Mouse (Mus musculus) hindbrain, embryonic 11.5 days (tissue): ENCODE data around the gene Ppfibp1. TPM values are rescaled to one million over a fixed set of nuclear protein-coding genes. Genes with fewer than 3 reads are reported as not detected.

Experiments used
- ATAC-seq: fragments of 200-750 bp; cut with Nextera tagmentation; 2 replicates; pipeline ENCODE4 v1.8.0; 2017; ENCODE audit warnings: mild to moderate bottlenecking, moderate TSS enrichment, moderate library complexity; ENCODE audit not compliant: low FRiP score
- DNase-seq: peaks from one replicate; pipeline ENCODE4 v3.0.0-alpha.2; 2015; ENCODE audit warnings: low spot score
- H3K27ac ChIP-seq: fragments of 300-500 bp; sonication (generic); 2 replicates; pipeline ENCODE4 v1.5.1; 2014; ENCODE audit warnings: mild to moderate bottlenecking, low read depth, low read length
- H3K27me3 ChIP-seq: fragments of 300-500 bp; sonication (generic); 2 replicates; pipeline ENCODE4 v1.6.1; 2014; ENCODE audit warnings: mild to moderate bottlenecking, low read length, moderate library complexity, mixed read lengths; ENCODE audit not compliant: control insufficient read depth, insufficient read depth
- H3K36me3 ChIP-seq: fragments of 300-500 bp; sonication (generic); 2 replicates; pipeline ENCODE4 v1.6.1; 2014; ENCODE audit warnings: mild to moderate bottlenecking, low read length, moderate library complexity, mixed read lengths; ENCODE audit not compliant: control insufficient read depth, insufficient read depth
- H3K4me1 ChIP-seq: fragments of 300-500 bp; sonication (generic); replicated peaks from 2 replicates; pipeline ENCODE4 v1.6.1; 2014; ENCODE audit warnings: low read length, mixed read lengths; ENCODE audit not compliant: control insufficient read depth, insufficient read depth
- H3K4me2 ChIP-seq: fragments of 300-500 bp; sonication (generic); replicated peaks from 2 replicates; pipeline ENCODE4 v1.6.1; 2014; ENCODE audit warnings: mild to moderate bottlenecking, low read depth, low read length
- H3K4me3 ChIP-seq: fragments of 300-500 bp; sonication (generic); 2 replicates; pipeline ENCODE4 v1.5.1; 2014; ENCODE audit warnings: low read depth, low read length
- H3K9ac ChIP-seq: fragments of 300-500 bp; sonication (generic); 2 replicates; pipeline ENCODE4 v1.6.1; 2014; ENCODE audit warnings: low read depth, low read length
- H3K9me3 ChIP-seq: fragments of 300-500 bp; sonication (generic); 2 replicates; pipeline ENCODE4 v1.6.1; 2016; ENCODE audit warnings: low read length; ENCODE audit not compliant: control insufficient read depth
- WGBS: fragments of 180-500 bp; shearing (Covaris S2); extraction: QIAGEN DNeasy Blood & Tissue Kit; methylation state at CpG from one replicate; pipeline ENCODE4 v1.1.7; 2014; 5-methylcytosine and 5-hydroxymethylcytosine counted together
- polyA plus RNA-seq: library from polyadenylated mRNA; unstranded; fragments of >200 nt; fragmentation: Nextera tagmentation; extraction: Ambion mirVana; gene quantifications from 2 replicates; pipeline ENCODE4 v1.2.1, GENCODE M21; 2014

The Ppfibp1 gene
- polyA plus RNA-seq, 1 experiment from 2014 or later, result 36.1 TPM

GRCm38 (mm10) chr6:147064944-147065261 is 176.6 kb downstream of the Ppfibp1 start:
- 93% methylated on average over 6 of the region's 6 CpGs for WGBS

GRCm38 (mm10) chr6:147075808-147076387 is 187.6 kb downstream of the Ppfibp1 start:
- 65% methylated on average over 5 of the region's 5 CpGs for WGBS
- H3K4me2 ChIP-seq, result no peak overlapping the region
- H3K4me1 ChIP-seq, result no peaks in the 10 kb centered on the region
- H3K27ac ChIP-seq, result no peak overlapping the region
- H3K9ac ChIP-seq, result no peak overlapping the region
- ATAC-seq (no peak), DNase-seq (no peak)
- no peaks in the 10 kb centered on the region for H3K36me3 ChIP-seq
- no peaks in the 10 kb centered on the region for H3K9me3 ChIP-seq
- no peaks in the 10 kb centered on the region for H3K27me3 ChIP-seq
- H3K4me3 ChIP-seq, result no peak overlapping the region

More at GRCm38 (mm10) chr6:147064944-147065261, 176.6 kb downstream of the Ppfibp1 start:
- Histone ChIP-seq H3K4me3 (no peak overlapping the region), H3K36me3 (0 out of 2 replicates have a peak, but pooled peaks cover 4% of the 10 kb centered on the region), H3K4me1 (no peaks in the 10 kb centered on the region), H3K9me3 (no peaks in the 10 kb centered on the region), H3K4me2 (no peak overlapping the region), H3K9ac (no peak overlapping the region), H3K27me3 (no peaks in the 10 kb centered on the region), H3K27ac (no peak overlapping the region)
- DNase-seq (no peak), ATAC-seq (no peak)

GRCm38 (mm10) chr6:147076878-147077277 is 188.6 kb downstream of the Ppfibp1 start:
- Histone ChIP-seq H3K9me3 (no peaks in the 10 kb centered on the region), H3K36me3 (no peaks in the 10 kb centered on the region), H3K27ac (no peak overlapping the region), H3K4me2 (no peak overlapping the region), H3K4me1 (no peaks in the 10 kb centered on the region), H3K9ac (no peak overlapping the region), H3K4me3 (no peak overlapping the region), H3K27me3 (no peaks in the 10 kb centered on the region)
- DNase-seq (peak; percentile 23), ATAC-seq (peak; percentile 78)
- WGBS, result 88% methylated on average over 7 of the region's 8 CpGs

GRCm38 (mm10) chr6:147079919-147080318 is 191.6 kb downstream of the Ppfibp1 start:
- WGBS, result 91% methylated on average over 10 of the region's 10 CpGs
- ATAC-seq (no peak), DNase-seq (no peak)
- Histone ChIP-seq H3K4me2 (no peak overlapping the region), H3K9ac (no peak overlapping the region), H3K36me3 (no peaks in the 10 kb centered on the region), H3K4me1 (no peaks in the 10 kb centered on the region), H3K27ac (no peak overlapping the region), H3K4me3 (no peak overlapping the region), H3K27me3 (no peaks in the 10 kb centered on the region), H3K9me3 (no peaks in the 10 kb centered on the region)

Other genes starting within 250 kb of the Ppfibp1 start
- gene Med21, start 245.9 kb upstream of the Ppfibp1 start, polyA plus RNA-seq, result 125 and 132 TPM in 2 replicates
- gene Tm7sf3, start 245.7 kb upstream of the Ppfibp1 start, polyA plus RNA-seq, result 25.8 and 27.8 TPM in 2 replicates
- 19.4 and 20.1 TPM in 2 replicates for gene Stk38l, start 163.5 kb upstream of the Ppfibp1 start, polyA plus RNA-seq
- gene Arntl2, start 92.4 kb upstream of the Ppfibp1 start, polyA plus RNA-seq, result 1.7 and 2.8 TPM in 2 replicates
- not detected in 2 replicates for gene Smco2, start 38.4 kb upstream of the Ppfibp1 start, polyA plus RNA-seq
- 0.20 and 0.46 TPM in 2 replicates for gene 1700034J05Rik, start 65.9 kb downstream of the Ppfibp1 start, polyA plus RNA-seq
- 0.46 and 0.98 TPM in 2 replicates for gene Rep15, start 144.1 kb downstream of the Ppfibp1 start, polyA plus RNA-seq
- gene Mrps35, start 154.3 kb downstream of the Ppfibp1 start, polyA plus RNA-seq, result 84.1 and 87.5 TPM in 2 replicates
- gene Mansc4, start 198.5 kb downstream of the Ppfibp1 start, polyA plus RNA-seq, result 0.92 and 0.96 TPM in 2 replicates
- gene Klhl42, start 202.9 kb downstream of the Ppfibp1 start, polyA plus RNA-seq, result 9.0 and 9.9 TPM in 2 replicates